Mouse (Mus musculus): ENCODE measurements around the gene Suclg2. TPM values are rescaled to one million over a fixed set of nuclear protein-coding genes. Genes with fewer than 3 reads are reported as not detected.

Suclg2 gene
- total RNA-seq, 2 experiments from 2014 or later = 8.0 to 37.1 TPM

GRCm38 (mm10) chr6:95574867-95575266 is 143.7 kb downstream of the Suclg2 start:
- ATAC-seq (replicated peaks; ENCODE audit: low FRiP score, poor library complexity, severe bottlenecking) = no peak

DNA sequence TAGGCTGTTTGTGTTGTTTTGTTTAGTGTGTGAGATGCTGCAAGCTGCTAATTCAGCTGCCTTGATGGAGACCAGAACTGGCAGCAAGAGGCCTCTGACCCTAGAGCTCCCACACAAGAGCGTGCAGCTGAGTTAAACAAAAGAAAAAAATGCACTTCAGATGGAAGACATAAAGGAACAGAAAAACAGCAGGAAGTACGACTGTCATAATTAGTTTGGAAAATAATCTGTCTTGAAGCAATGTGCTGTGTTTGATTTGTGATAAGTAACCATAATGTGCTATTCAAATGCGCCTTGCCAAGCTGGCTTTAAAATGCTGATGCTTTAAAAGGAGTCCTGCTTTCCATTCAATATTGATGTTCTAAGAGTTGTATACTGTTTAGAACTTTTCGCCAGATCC is 144.2 kb downstream of the Suclg2 start:
- no peak for ATAC-seq (replicated peaks; ENCODE audit: low FRiP score, poor library complexity, severe bottlenecking)

- ATAC-seq (replicated peaks; ENCODE audit: low FRiP score, poor library complexity, severe bottlenecking) = no peak
Observed at GRCm38 (mm10) chr6:95573035-95573759, 145.4 kb downstream of the Suclg2 start.

DNA sequence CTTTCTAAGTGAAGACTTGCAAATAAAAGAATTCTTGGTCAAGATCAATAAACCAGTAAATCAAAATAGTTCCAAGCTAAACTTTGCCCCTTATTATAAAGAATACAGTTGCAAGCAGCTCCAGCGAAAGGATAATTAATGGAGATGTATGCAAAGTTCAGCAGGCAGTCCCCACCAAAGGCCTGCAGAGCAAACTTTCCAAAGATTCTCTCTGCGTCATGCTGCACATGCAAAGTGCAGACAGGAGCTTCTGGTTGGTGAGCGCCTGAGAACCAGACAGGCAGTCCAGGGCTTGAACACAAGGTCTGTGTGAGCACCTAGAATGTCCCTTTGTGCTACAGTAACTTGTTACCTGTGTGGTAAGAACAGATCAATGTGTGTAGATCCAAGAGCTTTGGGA is 147.0 kb downstream of the Suclg2 start:
- ATAC-seq (replicated peaks; ENCODE audit: low FRiP score, poor library complexity, severe bottlenecking) = no peak

DNA sequence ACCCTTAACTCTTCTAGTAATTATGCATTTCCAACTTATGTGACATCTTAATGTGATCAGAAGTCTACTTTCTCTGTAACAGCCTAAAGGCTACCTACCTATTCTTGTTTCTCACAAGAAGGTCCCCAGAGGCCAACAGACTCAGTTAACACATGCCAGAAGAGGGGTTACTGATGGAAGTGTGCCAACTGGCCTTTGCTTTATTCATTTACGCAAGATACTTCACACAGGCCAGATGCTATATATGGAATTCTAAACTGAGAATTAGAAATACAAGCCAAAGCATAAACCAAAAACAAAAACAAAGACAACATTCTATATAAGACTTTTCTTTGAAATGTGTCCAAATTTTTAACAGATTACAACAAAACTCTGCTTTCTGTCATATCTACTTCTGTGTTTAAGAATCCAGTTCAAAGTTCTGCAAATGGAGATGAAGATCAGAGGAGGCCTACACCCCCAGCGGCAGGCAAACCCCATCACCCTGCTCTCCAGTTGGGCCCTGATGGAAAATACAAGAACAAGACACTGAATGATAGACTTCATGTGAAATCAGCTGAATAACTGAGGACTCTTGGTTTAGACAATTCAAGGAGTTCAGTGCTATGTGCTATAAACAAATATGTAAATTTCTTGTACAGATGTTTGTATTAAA is 155.1 kb downstream of the Suclg2 start:
- no peak for ATAC-seq (replicated peaks; ENCODE audit: low FRiP score, poor library complexity, severe bottlenecking)

- no peak for ATAC-seq (replicated peaks; ENCODE audit: low FRiP score, poor library complexity, severe bottlenecking)
Observed at GRCm38 (mm10) chr6:95556320-95556719, 162.3 kb downstream of the Suclg2 start.

GRCm38 (mm10) chr6:95552339-95552950 is 166.2 kb downstream of the Suclg2 start:
- no peak for ATAC-seq (replicated peaks; ENCODE audit: low FRiP score, poor library complexity, severe bottlenecking)

GRCm38 (mm10) chr6:95551000-95551399 is 167.6 kb downstream of the Suclg2 start:
- no peak for ATAC-seq (replicated peaks; ENCODE audit: low FRiP score, poor library complexity, severe bottlenecking)

DNA sequence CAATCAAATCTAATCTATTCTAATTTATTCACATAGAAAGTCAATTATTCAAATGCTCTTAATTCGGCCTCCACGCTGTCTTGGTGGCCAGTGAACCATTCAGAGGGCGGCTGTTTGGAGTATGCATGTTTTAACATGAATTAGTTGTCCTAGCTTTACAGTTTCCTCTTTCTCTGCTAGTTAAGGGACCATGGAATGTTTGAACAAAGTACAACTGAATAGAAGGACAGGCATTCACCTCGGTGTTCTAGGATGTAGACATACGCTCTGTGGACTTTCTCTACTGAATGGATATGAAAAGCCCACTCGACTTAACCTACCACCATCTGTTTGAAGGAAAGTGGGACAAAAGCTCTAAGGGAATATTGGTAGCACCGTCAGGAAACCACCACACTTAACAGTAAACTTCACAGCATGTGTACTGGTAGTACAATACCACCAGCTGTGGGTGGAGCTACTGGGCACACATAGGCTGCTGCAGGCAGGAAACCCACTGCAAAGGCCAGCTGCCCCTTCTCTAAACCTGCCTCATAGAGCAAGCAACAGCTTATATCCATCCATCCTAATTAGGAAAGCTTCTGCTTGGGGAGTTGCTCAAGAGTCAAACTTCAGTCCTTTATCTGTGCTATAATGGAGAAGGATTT is 172.3 kb downstream of the Suclg2 start:
- no peak for ATAC-seq (replicated peaks; ENCODE audit: low FRiP score, poor library complexity, severe bottlenecking)

- no peak for ATAC-seq (replicated peaks; ENCODE audit: low FRiP score, poor library complexity, severe bottlenecking)
Observed at GRCm38 (mm10) chr6:95545714-95546113, 172.9 kb downstream of the Suclg2 start.

GRCm38 (mm10) chr6:95545296-95545695 is 173.3 kb downstream of the Suclg2 start:
- ATAC-seq (replicated peaks; ENCODE audit: low FRiP score, poor library complexity, severe bottlenecking) = no peak

DNA sequence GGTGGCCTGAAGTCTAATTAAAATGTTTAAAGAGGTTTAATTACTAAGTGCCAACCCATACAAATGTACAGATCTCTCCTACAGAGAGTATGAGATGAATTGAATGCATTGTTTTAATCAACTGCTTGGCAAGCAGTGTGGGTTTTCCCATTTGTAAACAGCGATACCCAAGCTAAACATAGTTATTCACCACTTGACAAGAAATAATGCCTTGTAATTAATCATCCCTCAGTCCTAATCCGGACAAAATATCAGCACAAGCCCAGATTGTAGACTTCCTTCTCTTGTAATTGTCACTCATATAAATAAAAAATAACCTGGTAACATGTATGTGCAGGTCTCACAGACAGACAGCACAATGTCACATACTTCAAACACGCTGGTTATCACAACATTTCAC is 183.4 kb downstream of the Suclg2 start:
- ATAC-seq (replicated peaks; ENCODE audit: low FRiP score, poor library complexity, severe bottlenecking) = no peak

GRCm38 (mm10) chr6:95519846-95520245 is 198.8 kb downstream of the Suclg2 start:
- no peak for ATAC-seq (replicated peaks; ENCODE audit: low FRiP score, poor library complexity, severe bottlenecking)

DNA sequence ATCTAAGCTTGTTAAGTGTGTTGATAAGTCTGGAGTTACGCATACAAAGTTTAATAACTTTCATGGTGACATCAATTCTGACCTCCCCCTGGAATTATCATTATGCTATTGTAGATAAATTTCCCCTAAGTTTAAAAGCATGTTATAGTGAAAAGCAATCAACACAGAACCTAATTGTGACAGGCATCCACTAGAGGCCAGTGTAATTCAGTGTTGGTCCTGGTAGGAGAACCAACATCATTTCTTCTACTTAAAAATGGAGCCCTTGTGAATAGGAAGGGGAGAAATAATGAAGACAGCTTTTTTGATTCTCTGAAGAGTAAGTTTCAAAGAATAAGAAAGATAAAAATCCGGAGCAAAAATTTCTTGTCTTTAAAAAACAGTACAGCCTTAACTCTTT is 200.2 kb downstream of the Suclg2 start:
- ATAC-seq (replicated peaks; ENCODE audit: low FRiP score, poor library complexity, severe bottlenecking) = no peak

GRCm38 (mm10) chr6:95515721-95516120 is 202.9 kb downstream of the Suclg2 start:
- no peak for ATAC-seq (replicated peaks; ENCODE audit: low FRiP score, poor library complexity, severe bottlenecking)

GRCm38 (mm10) chr6:95514726-95515125 is 203.9 kb downstream of the Suclg2 start:
- no peak for ATAC-seq (replicated peaks; ENCODE audit: low FRiP score, poor library complexity, severe bottlenecking)

- no peak for ATAC-seq (replicated peaks; ENCODE audit: low FRiP score, poor library complexity, severe bottlenecking)
Observed at GRCm38 (mm10) chr6:95511689-95512088, 206.9 kb downstream of the Suclg2 start.

DNA sequence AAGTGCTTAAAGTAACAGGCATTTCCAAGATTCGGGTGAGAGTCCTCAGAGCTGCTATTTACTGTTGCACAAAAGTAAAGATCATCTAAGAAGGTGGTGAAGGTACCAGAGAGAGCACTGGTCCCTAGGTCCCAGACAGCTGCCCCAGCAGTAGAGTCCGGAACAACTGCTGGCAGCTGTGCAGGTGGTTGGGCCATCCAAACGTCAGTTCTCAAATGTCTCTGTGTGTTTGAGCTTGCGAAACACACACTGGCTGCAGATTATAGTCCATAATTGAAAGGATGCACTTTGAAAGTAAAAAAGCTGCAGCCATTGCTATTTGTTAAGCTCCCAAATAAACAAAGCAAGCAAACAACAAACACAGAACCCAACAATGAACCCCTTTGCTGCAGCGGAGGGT is 217.8 kb downstream of the Suclg2 start:
- no peak for ATAC-seq (replicated peaks; ENCODE audit: low FRiP score, poor library complexity, severe bottlenecking)

DNA sequence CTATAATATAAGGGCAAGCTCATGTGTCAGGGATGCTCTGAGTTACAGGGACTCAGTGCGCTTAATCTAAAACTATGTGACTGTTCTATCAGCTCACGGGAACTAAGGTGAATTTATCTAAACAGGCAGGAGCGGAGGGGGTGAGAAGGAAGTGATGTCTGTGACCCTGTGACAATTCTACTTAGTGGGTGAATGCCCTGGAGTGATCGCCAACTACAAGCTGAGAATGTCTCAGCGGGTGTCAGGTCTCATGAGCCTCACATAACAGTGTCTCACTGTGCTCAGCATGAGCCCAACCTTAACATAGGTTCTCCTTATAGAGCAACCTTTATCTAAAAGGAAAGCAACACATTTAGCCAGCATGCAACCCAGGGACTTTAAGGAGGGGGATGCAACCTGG is 219.0 kb downstream of the Suclg2 start:
- ATAC-seq (replicated peaks; ENCODE audit: low FRiP score, poor library complexity, severe bottlenecking) = no peak

DNA sequence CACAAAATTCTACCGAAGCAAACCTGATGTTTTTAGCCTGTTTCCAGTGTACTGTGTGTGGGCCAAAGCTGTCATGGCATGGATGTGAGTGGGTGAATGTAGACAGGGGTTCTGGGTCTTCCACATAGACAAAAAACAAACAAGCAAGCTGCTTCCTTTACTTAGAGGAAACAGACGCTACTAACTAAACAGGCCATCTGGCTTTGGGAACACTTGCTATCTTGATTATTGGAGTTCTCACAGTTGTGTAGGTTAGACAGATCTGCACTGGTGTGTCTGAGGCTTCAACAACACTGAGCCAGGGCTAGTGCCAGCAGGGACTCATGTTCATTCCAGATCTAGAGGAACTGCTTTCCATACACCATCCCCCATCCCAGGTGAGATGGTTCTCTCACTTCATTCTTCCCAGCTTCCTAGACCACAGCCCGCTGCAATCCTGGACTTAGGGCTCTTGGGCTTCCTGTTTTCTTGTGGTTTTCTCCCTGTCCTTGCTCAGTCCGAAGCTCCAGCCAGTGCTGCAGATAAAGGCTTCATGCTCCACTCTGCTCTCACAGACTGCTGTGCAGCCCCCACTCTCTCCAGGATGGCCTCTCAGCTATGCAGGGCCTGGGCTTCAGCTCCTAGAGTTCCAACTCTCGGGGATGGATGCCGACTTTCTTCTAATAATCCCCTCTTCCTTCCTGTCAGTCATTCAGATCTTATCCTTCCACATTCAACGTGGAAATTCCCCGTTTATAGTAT is 226.2 kb downstream of the Suclg2 start:
- ATAC-seq (replicated peaks; ENCODE audit: low FRiP score, poor library complexity, severe bottlenecking) = no peak

Data from erythroid progenitor cell, adult 5-6 weeks (primary cell).